Mouse (Mus musculus) thymus, postnatal 10 days (tissue): Measurements from ENCODE around the gene Hoxa9.
A peak's percentile ranks its signal among the peaks of the same experiment; 100 is the strongest.

Experiments
- DNase-seq, 2 experiments: peaks; one replicate each; pipeline ENCODE4 v3.0.0; 2021; ENCODE audit warnings: low spot score in 2 of 2

The Hoxa9 gene

GRCm38 (mm10) chr6:52228475-52229465, 2.1 kb downstream of the Hoxa9 start:
- no peak for DNase-seq

- DNase-seq: no peak
Measured at GRCm38 (mm10) chr6:52227470-52228222, 3.2 kb downstream of the Hoxa9 start.

GRCm38 (mm10) chr6:52226569-52227257, 4.2 kb downstream of the Hoxa9 start:
- no peak for DNase-seq

GRCm38 (mm10) chr6:52225612-52226568, 5.0 kb downstream of the Hoxa9 start:
- no peak for DNase-seq

GRCm38 (mm10) chr6:52224895-52225611, 5.8 kb downstream of the Hoxa9 start:
- DNase-seq: no peak

- no peak for DNase-seq
Measured at GRCm38 (mm10) chr6:52223939-52224760, 6.7 kb downstream of the Hoxa9 start.

- DNase-seq: no peak
Measured at GRCm38 (mm10) chr6:52222729-52223128, 8.2 kb downstream of the Hoxa9 start.

GRCm38 (mm10) chr6:52221993-52222685, 8.8 kb downstream of the Hoxa9 start:
- no peak for DNase-seq

- peak; percentile 50 to 81 for DNase-seq
Measured at GRCm38 (mm10) chr6:52221337-52221992, 9.4 kb downstream of the Hoxa9 start, which contains the start of gene Hoxa7. Gene Hoxa7 (minus strand): TSS chr6:52221854.

GRCm38 (mm10) chr6:52220865-52221310, 10.0 kb downstream of the Hoxa9 start:
- no peak for DNase-seq

- DNase-seq: no peak
Measured at GRCm38 (mm10) chr6:52220003-52220864, 10.7 kb downstream of the Hoxa9 start.

- no peak for DNase-seq
Measured at GRCm38 (mm10) chr6:52219234-52219942, 11.5 kb downstream of the Hoxa9 start.

GRCm38 (mm10) chr6:52218643-52219215, 12.2 kb downstream of the Hoxa9 start:
- no peak for DNase-seq

- DNase-seq: no peak
Measured at GRCm38 (mm10) chr6:52217895-52218642, 12.8 kb downstream of the Hoxa9 start.

GRCm38 (mm10) chr6:52217459-52217768, 13.5 kb downstream of the Hoxa9 start:
- peak; percentile 43 to 52 for DNase-seq
